Mouse (Mus musculus): ENCODE measurements around the gene Clasp1. TPM values are rescaled to one million over a fixed set of nuclear protein-coding genes. Genes with fewer than 3 reads are reported as not detected.

The Clasp1 gene
- polyA plus RNA-seq, 1 experiment = 21.5 TPM

GRCm38 (mm10) chr1:118419399-118419798 is 30.5 kb downstream of the Clasp1 start:
- peaks cover 7% of the 10 kb centered on the region for H3K4me1 ChIP-seq (ENCODE audit: control insufficient read depth, insufficient read depth, low read length)
- H3K4me3 ChIP-seq (replicated peaks; ENCODE audit: extremely low read depth, low read depth, low read length) = no peak overlapping the region
- TF ChIP-seq POLR2A (IDR thresholded peaks at IDR 0.05; ENCODE audit: borderline replicate concordance, extremely low read depth, low read depth, low read length) (no peak), CTCF (IDR thresholded peaks at IDR 0.05; ENCODE audit: insufficient read depth, low read length) (no peak)
- 82% methylated on average over 8 of the region's 8 CpGs for WGBS
- no peak for DNase-seq

GRCm38 (mm10) chr1:118421149-118421548 is 32.3 kb downstream of the Clasp1 start:
- 54% methylated on average over 3 of the region's 3 CpGs for WGBS
- H3K4me1 ChIP-seq (ENCODE audit: control insufficient read depth, insufficient read depth, low read length) = peaks cover 7% of the 10 kb centered on the region
- H3K4me3 ChIP-seq (replicated peaks; ENCODE audit: extremely low read depth, low read depth, low read length) = no peak overlapping the region
- TF ChIP-seq CTCF (IDR thresholded peaks at IDR 0.05; ENCODE audit: insufficient read depth, low read length) (no peak), POLR2A (IDR thresholded peaks at IDR 0.05; ENCODE audit: borderline replicate concordance, extremely low read depth, low read depth, low read length) (no peak)
- no peak for DNase-seq

GRCm38 (mm10) chr1:118422812-118423211 is 34.0 kb downstream of the Clasp1 start:
- no peak for DNase-seq
- TF ChIP-seq CTCF (IDR thresholded peaks at IDR 0.05; ENCODE audit: insufficient read depth, low read length) (no peak), POLR2A (IDR thresholded peaks at IDR 0.05; ENCODE audit: borderline replicate concordance, extremely low read depth, low read depth, low read length) (no peak)
- 89% methylated on average over 6 of the region's 6 CpGs for WGBS
- H3K4me3 ChIP-seq (replicated peaks; ENCODE audit: extremely low read depth, low read depth, low read length) = no peak overlapping the region
- H3K4me1 ChIP-seq (ENCODE audit: control insufficient read depth, insufficient read depth, low read length) = peaks cover 10% of the 10 kb centered on the region

GRCm38 (mm10) chr1:118425982-118426381 is 37.1 kb downstream of the Clasp1 start:
- no peak for DNase-seq
- Histone ChIP-seq H3K4me1 (ENCODE audit: control insufficient read depth, insufficient read depth, low read length) (peaks cover 25% of the 10 kb centered on the region), H3K4me3 (replicated peaks; ENCODE audit: extremely low read depth, low read depth, low read length) (no peak overlapping the region)
- no peak for TF ChIP-seq POLR2A (IDR thresholded peaks at IDR 0.05; ENCODE audit: borderline replicate concordance, extremely low read depth, low read depth, low read length)
- no peak for TF ChIP-seq CTCF (IDR thresholded peaks at IDR 0.05; ENCODE audit: insufficient read depth, low read length)
- 89% methylated on average over 2 of the region's 2 CpGs for WGBS

GRCm38 (mm10) chr1:118428354-118429084 is 39.7 kb downstream of the Clasp1 start:
- TF ChIP-seq CTCF (IDR thresholded peaks at IDR 0.05; ENCODE audit: insufficient read depth, low read length) (no peak), POLR2A (IDR thresholded peaks at IDR 0.05; ENCODE audit: borderline replicate concordance, extremely low read depth, low read depth, low read length) (no peak)
- WGBS = 67% methylated on average over 6 of the region's 6 CpGs
- no peak for DNase-seq
- Histone ChIP-seq H3K4me1 (ENCODE audit: control insufficient read depth, insufficient read depth, low read length) (peaks cover 20% of the 10 kb centered on the region), H3K4me3 (replicated peaks; ENCODE audit: extremely low read depth, low read depth, low read length) (no peak overlapping the region)

- H3K4me3 ChIP-seq (replicated peaks; ENCODE audit: extremely low read depth, low read depth, low read length) = no peak overlapping the region
- no peak for TF ChIP-seq POLR2A (IDR thresholded peaks at IDR 0.05; ENCODE audit: borderline replicate concordance, extremely low read depth, low read depth, low read length)
- TF ChIP-seq CTCF (IDR thresholded peaks at IDR 0.05; ENCODE audit: insufficient read depth, low read length) = no peak
- WGBS = 79% methylated on average over 4 of the region's 4 CpGs
- DNase-seq = no peak
- H3K4me1 ChIP-seq (ENCODE audit: control insufficient read depth, insufficient read depth, low read length) = peaks cover 25% of the 10 kb centered on the region
Measured at GRCm38 (mm10) chr1:118431548-118431947, 42.7 kb downstream of the Clasp1 start.

- H3K4me1 ChIP-seq (ENCODE audit: control insufficient read depth, insufficient read depth, low read length) = peaks cover 8% of the 10 kb centered on the region
- WGBS = 40% methylated on average over 10 of the region's 10 CpGs
- H3K4me3 ChIP-seq (replicated peaks; ENCODE audit: extremely low read depth, low read depth, low read length) = no peak overlapping the region
- TF ChIP-seq CTCF (IDR thresholded peaks at IDR 0.05; ENCODE audit: insufficient read depth, low read length) = no peak
- no peak for TF ChIP-seq POLR2A (IDR thresholded peaks at IDR 0.05; ENCODE audit: borderline replicate concordance, extremely low read depth, low read depth, low read length)
- DNase-seq = no peak
Measured at GRCm38 (mm10) chr1:118435001-118435473, 46.2 kb downstream of the Clasp1 start.

- no peak for DNase-seq
- WGBS = 71% methylated on average over 4 of the region's 4 CpGs
- Histone ChIP-seq H3K4me3 (replicated peaks; ENCODE audit: extremely low read depth, low read depth, low read length) (no peak overlapping the region), H3K4me1 (ENCODE audit: control insufficient read depth, insufficient read depth, low read length) (peaks cover 4% of the 10 kb centered on the region; the same call in 1 of the 2 replicates)
- TF ChIP-seq POLR2A (IDR thresholded peaks at IDR 0.05; ENCODE audit: borderline replicate concordance, extremely low read depth, low read depth, low read length) (no peak), CTCF (IDR thresholded peaks at IDR 0.05; ENCODE audit: insufficient read depth, low read length) (no peak)
Measured at GRCm38 (mm10) chr1:118437856-118438255, 49.0 kb downstream of the Clasp1 start.

GRCm38 (mm10) chr1:118438332-118438731 is 49.5 kb downstream of the Clasp1 start:
- peaks cover 4% of the 10 kb centered on the region; the same call in 1 of the 2 replicates for H3K4me1 ChIP-seq (ENCODE audit: control insufficient read depth, insufficient read depth, low read length)
- DNase-seq = no peak
- no peak for TF ChIP-seq POLR2A (IDR thresholded peaks at IDR 0.05; ENCODE audit: borderline replicate concordance, extremely low read depth, low read depth, low read length)
- no peak for TF ChIP-seq CTCF (IDR thresholded peaks at IDR 0.05; ENCODE audit: insufficient read depth, low read length)
- no peak overlapping the region for H3K4me3 ChIP-seq (replicated peaks; ENCODE audit: extremely low read depth, low read depth, low read length)

GRCm38 (mm10) chr1:118440547-118440946 is 51.7 kb downstream of the Clasp1 start:
- no peak for DNase-seq
- TF ChIP-seq CTCF (IDR thresholded peaks at IDR 0.05; ENCODE audit: insufficient read depth, low read length) = no peak
- no peak for TF ChIP-seq POLR2A (IDR thresholded peaks at IDR 0.05; ENCODE audit: borderline replicate concordance, extremely low read depth, low read depth, low read length)
- Histone ChIP-seq H3K4me1 (ENCODE audit: control insufficient read depth, insufficient read depth, low read length) (no peaks in the 10 kb centered on the region; the same call in 1 of the 2 replicates), H3K4me3 (replicated peaks; ENCODE audit: extremely low read depth, low read depth, low read length) (no peak overlapping the region)
- 76% methylated on average over 1 of the region's 1 CpGs for WGBS

Measured in lung, adult 2 months (tissue).